Mouse (Mus musculus) left cerebral cortex, postnatal 36 days (tissue): ENCODE measurements at regions not wholly inside any gene's neighbourhood (a gene's known extent, or its start where the extent isn't known, plus 50 kb on each side); places are given as distances from the start of the nearest gene placed in this dataset.

Experiments
- DNase-seq, 2 experiments: peaks; one replicate each; pipeline ENCODE4 v3.0.0; 2021 to 2022; ENCODE audit warnings: low spot score in 2 of 2, mixed read lengths in 1 of 2
- intact Hi-C: fragments of 180-260 bp; cut with DNase I; formaldehyde crosslinking; loops from one replicate; pipeline ENCODE4 v1.15.1; 2025

- intact Hi-C loops = no loop called here
- no peak for DNase-seq
Measured at GRCm38 (mm10) chrX:12900256-12900655, 138.4 kb upstream of the Med14 start.

- no peak for DNase-seq
- intact Hi-C loops = no loop called here
Measured at GRCm38 (mm10) chrX:12891468-12891867, 129.6 kb upstream of the Med14 start.

GRCm38 (mm10) chrX:12889482-12889808, 127.6 kb upstream of the Med14 start:
- intact Hi-C loops = no loop called here
- no peak for DNase-seq

GRCm38 (mm10) chrX:12888708-12889481, 127.0 kb upstream of the Med14 start:
- DNase-seq = no peak
- intact Hi-C loops = no loop called here

- intact Hi-C loops = no loop called here
- no peak for DNase-seq
Measured at GRCm38 (mm10) chrX:12888010-12888707, 126.3 kb upstream of the Med14 start.

- no peak for DNase-seq
- intact Hi-C loops = no loop called here
Measured at GRCm38 (mm10) chrX:12887516-12887915, 125.6 kb upstream of the Med14 start.

GRCm38 (mm10) chrX:12886160-12887048, 124.5 kb upstream of the Med14 start:
- DNase-seq = no peak
- intact Hi-C loops = no loop called here

GRCm38 (mm10) chrX:12879233-12879632, 117.4 kb upstream of the Med14 start:
- intact Hi-C loops = no loop called here
- no peak for DNase-seq

- no peak for DNase-seq
- intact Hi-C loops = no loop called here
Measured at GRCm38 (mm10) chrX:12877506-12877905, 115.6 kb upstream of the Med14 start.

- peak; percentile 76 to 80 for DNase-seq
- intact Hi-C loops = loop anchor here (5.0 kb wide), 1 partner anchor 169 kb away; no protein-coding TSS in a partner anchor
Measured at GRCm38 (mm10) chrX:12873698-12874144, 111.8 kb upstream of the Med14 start.

- DNase-seq = no peak
- intact Hi-C loops = loop anchor here (5.0 kb wide), 1 partner anchor 169 kb away; no protein-coding TSS in a partner anchor
Measured at GRCm38 (mm10) chrX:12873230-12873629, 111.4 kb upstream of the Med14 start.

- no peak for DNase-seq
- intact Hi-C loops = no loop called here
Measured at GRCm38 (mm10) chrX:12866885-12867498, 105.1 kb upstream of the Med14 start.

- intact Hi-C loops = no loop called here
- DNase-seq = no peak
Measured at GRCm38 (mm10) chrX:12866176-12866575, 104.3 kb upstream of the Med14 start.

GRCm38 (mm10) chrX:12860168-12860567, 98.3 kb upstream of the Med14 start:
- intact Hi-C loops = no loop called here

GRCm38 (mm10) chrX:12858757-12859156, 96.9 kb upstream of the Med14 start:
- no peak for DNase-seq
- intact Hi-C loops = loop anchor here (5.0 kb wide), 1 partner anchor 214 kb away; the partner anchor contains the start of gene Usp9x

More at GRCm38 (mm10) chrX:12860168-12860567, 98.3 kb upstream of the Med14 start:
- no peak for DNase-seq

- intact Hi-C loops = loop anchor here (5.0 kb wide), 1 partner anchor 214 kb away; the partner anchor contains the start of gene Usp9x
- peak in 1 of 2 experiments; percentile 36 for DNase-seq
Measured at GRCm38 (mm10) chrX:12857881-12858755, 96.2 kb upstream of the Med14 start.

GRCm38 (mm10) chrX:12855425-12855824, 93.6 kb upstream of the Med14 start:
- no peak for DNase-seq
- intact Hi-C loops = loop anchor here (5.0 kb wide), 1 partner anchor 217 kb away; the partner anchor contains the start of gene Usp9x

- intact Hi-C loops = no loop called here
- no peak for DNase-seq
Measured at GRCm38 (mm10) chrX:12851684-12852083, 89.8 kb upstream of the Med14 start.
